Mouse (Mus musculus) liver, embryonic 14.5 days (tissue): ENCODE measurements around the gene Psmd9.

ENCODE experiments used
- CTCF ChIP-seq: IDR thresholded peaks from 2 replicates; pipeline ENCODE4 v1.5.1; 2016; ENCODE audit warnings: antibody characterized with exemption, low read depth, control low read depth
- EP300 ChIP-seq: IDR thresholded peaks from 2 replicates; pipeline ENCODE4 v1.6.1; 2016; ENCODE audit warnings: antibody characterized with exemption, low read depth

- TF ChIP-seq CTCF (no peak), EP300 (no peak)
Observed at GRCm38 (mm10) chr5:123194856-123195255, 25.6 kb downstream of the Psmd9 start.
